ENCODE assay signal across 16 mouse cellular contexts in the genomic region with DNA sequence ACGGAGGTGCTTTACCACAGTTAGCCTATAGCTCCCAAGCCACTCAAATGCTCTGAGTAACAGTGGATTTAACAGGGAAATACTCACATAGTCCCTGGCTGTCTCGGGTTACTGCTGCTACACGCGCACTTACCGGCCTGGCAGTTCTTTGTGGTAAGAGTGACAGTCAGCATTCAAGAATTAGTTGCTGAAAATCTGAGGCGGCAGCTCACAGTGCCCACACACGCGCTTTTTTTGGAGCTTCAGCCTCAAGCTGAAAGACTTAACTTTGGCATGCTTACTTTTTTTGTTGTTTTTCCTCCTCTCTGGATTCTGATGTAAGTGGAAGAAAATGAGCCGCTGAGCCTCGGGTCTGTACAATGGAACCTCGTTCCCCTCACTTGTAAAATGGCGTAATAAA. TPM values are rescaled to one million over a fixed set of nuclear protein-coding genes. Genes with fewer than 3 reads are reported as not detected.
DNase-seq lines count a peak whose midpoint lies in the region; ATAC-seq lines count a peak whose summit lies in the region.
"Had no signal": no experiment of that assay in that cellular context is flagged by ENCODE, and none has a peak within 500 bp of the region (broad histone marks: within the 10 kb centered on the region; RNA-seq: fewer than 3 reads in every experiment).

No protein-coding gene starts in this region.

- no peaks in the 10 kb centered on the region for H3K36me3 ChIP-seq in midbrain, embryonic 14.5 days (ENCODE audit: control insufficient read depth, insufficient read depth, low read length)
- H3K36me3 ChIP-seq in midbrain, embryonic 11.5 days (ENCODE audit: control insufficient read depth, insufficient read depth, low read length), result no peaks in the 10 kb centered on the region
- H3K36me3 ChIP-seq in forebrain, embryonic 10.5 days (replicated peaks), result no peaks in the 10 kb centered on the region
- H3K36me3 ChIP-seq: intestine, embryonic 15.5 days had no signal

- DNase-seq in embryo, embryonic 10 days (ENCODE audit: low spot score), result peak; percentile 31
- DNase-seq in embryo, embryonic 11 days, result no peak
- peak; percentile 3 for DNase-seq in midbrain, embryonic 14.5 days
- DNase-seq in midbrain, embryonic 11.5 days (ENCODE audit: low spot score, missing footprints), result no peak
- peak; percentile 23 to 27 for DNase-seq in left cerebral cortex, adult 8-10 months (ENCODE audit: low spot score in 2 of 2)
- DNase-seq in right cerebral cortex, postnatal 36 days (ENCODE audit: low spot score in 2 of 2), result peak; percentile 43 to 65
- DNase-seq in gastrocnemius, adult 8-10 months (ENCODE audit: low spot score in 2 of 2), result no peak
- no peak for DNase-seq in forebrain, embryonic 10.5 days (ENCODE audit: extremely low spot score, low spot score)
- DNase-seq: cerebellum, adult 8-10 months; heart, postnatal 4 days; kidney, postnatal 10 days; liver, postnatal 0 days; thymus, adult 2 months had no signal

- no peak for ATAC-seq in midbrain, embryonic 14.5 days (ENCODE audit: low FRiP score, low TSS enrichment)
- ATAC-seq in midbrain, embryonic 11.5 days (ENCODE audit: low FRiP score), result no peak
- ATAC-seq: activated CD4-positive, CD25-positive, alpha-beta regulatory T cell, adult 4 months; intestine, embryonic 15.5 days; liver, postnatal 0 days had no signal

- H3K9ac ChIP-seq in midbrain, embryonic 14.5 days (replicated peaks; ENCODE audit: low read length), result no peak overlapping the region
- no peak overlapping the region for H3K9ac ChIP-seq in midbrain, embryonic 11.5 days (ENCODE audit: low read length)
- H3K9ac ChIP-seq: intestine, embryonic 15.5 days; liver, postnatal 0 days had no signal

- no peaks in the 10 kb centered on the region for H3K4me1 ChIP-seq in midbrain, embryonic 14.5 days (ENCODE audit: control insufficient read depth, insufficient read depth, low read length)
- H3K4me1 ChIP-seq in midbrain, embryonic 11.5 days (ENCODE audit: control insufficient read depth, insufficient read depth, low read length), result no peaks in the 10 kb centered on the region
- peaks cover 6% of the 10 kb centered on the region; the same call in 1 of the 2 replicates for H3K4me1 ChIP-seq in forebrain, embryonic 10.5 days
- H3K4me1 ChIP-seq: intestine, embryonic 15.5 days had no signal

- no peak overlapping the region for H3K4me3 ChIP-seq in midbrain, embryonic 14.5 days (replicated peaks; ENCODE audit: low read depth, low read length)
- H3K4me3 ChIP-seq in midbrain, embryonic 11.5 days (ENCODE audit: low read depth, low read length), result no peak overlapping the region
- H3K4me3 ChIP-seq in forebrain, embryonic 10.5 days, result no peak overlapping the region
- H3K4me3 ChIP-seq: intestine, embryonic 15.5 days had no signal

- no peak overlapping the region for H3K27ac ChIP-seq in midbrain, embryonic 14.5 days (replicated peaks; ENCODE audit: low read depth, low read length)
- no peak overlapping the region for H3K27ac ChIP-seq in midbrain, embryonic 11.5 days (ENCODE audit: low read depth, low read length)
- no peak overlapping the region for H3K27ac ChIP-seq in forebrain, embryonic 10.5 days

- WGBS in midbrain, embryonic 14.5 days, result 48% methylated on average over 12 of the region's 12 CpGs
- WGBS in midbrain, embryonic 11.5 days, result 66% methylated on average over 12 of the region's 12 CpGs
- WGBS in forebrain, embryonic 10.5 days, result 73% methylated on average over 12 of the region's 12 CpGs

- H3K4me2 ChIP-seq in midbrain, embryonic 14.5 days (ENCODE audit: low read length), result no peak overlapping the region
- no peak overlapping the region for H3K4me2 ChIP-seq in midbrain, embryonic 11.5 days
- H3K4me2 ChIP-seq: intestine, embryonic 15.5 days had no signal

- H3K27me3 ChIP-seq in midbrain, embryonic 14.5 days (ENCODE audit: control insufficient read depth, insufficient read depth, low read length), result no peaks in the 10 kb centered on the region
- H3K27me3 ChIP-seq in midbrain, embryonic 11.5 days (ENCODE audit: control insufficient read depth, insufficient read depth, low read length), result no peaks in the 10 kb centered on the region
- H3K27me3 ChIP-seq in forebrain, embryonic 10.5 days (ENCODE audit: poor library complexity, severe bottlenecking), result no peaks in the 10 kb centered on the region
- H3K27me3 ChIP-seq: intestine, embryonic 15.5 days had no signal

- H3K9me3 ChIP-seq in midbrain, embryonic 14.5 days (ENCODE audit: control insufficient read depth, low read length), result no peaks in the 10 kb centered on the region
- H3K9me3 ChIP-seq in midbrain, embryonic 11.5 days (ENCODE audit: control insufficient read depth, low read length), result no peaks in the 10 kb centered on the region
- no peaks in the 10 kb centered on the region for H3K9me3 ChIP-seq in forebrain, embryonic 10.5 days
- H3K9me3 ChIP-seq: intestine, embryonic 15.5 days had no signal

RNA-seq across cellular contexts. Expression of a gene that starts 20.8 kb away (rescaled TPM):
- 0.12 and 0.19 TPM in 2 replicates for polyA plus RNA-seq in midbrain, embryonic 14.5 days (2014; fragmentation: Nextera tagmentation; extraction: Ambion mirVana)
- polyA plus RNA-seq in midbrain, embryonic 11.5 days (2014; fragmentation: Nextera tagmentation; extraction: Ambion mirVana), result 0.14 and 0.28 TPM in 2 replicates
- total RNA-seq in left cerebral cortex, adult 8-10 months (2022), result under 1 TPM in 3 of 4 experiments, not detected in 1; 0.25 to 0.63 (median 0.53) TPM
- total RNA-seq in gastrocnemius, adult 8-10 months (2022), result under 1 TPM in 3 of 4 experiments, not detected in 1; 0.16 to 0.31 (median 0.17) TPM
- polyA plus RNA-seq in forebrain, embryonic 10.5 days (2016; fragmentation: Nextera tagmentation; extraction: Ambion mirVana), result 0.21 and 0.48 TPM in 2 replicates
- total RNA-seq: heart, postnatal 4 days had no signal

RNA-seq across cellular contexts. Expression of a gene that starts 21.8 kb away (rescaled TPM):
- not detected in 2 replicates for polyA plus RNA-seq in midbrain, embryonic 14.5 days (2014; fragmentation: Nextera tagmentation; extraction: Ambion mirVana)
- not detected in 2 replicates for polyA plus RNA-seq in midbrain, embryonic 11.5 days (2014; fragmentation: Nextera tagmentation; extraction: Ambion mirVana)
- total RNA-seq in left cerebral cortex, adult 8-10 months (2022), result under 1 TPM in 3 of 4 experiments, not detected in 1; 0.20 to 0.32 (median 0.28) TPM
- total RNA-seq in gastrocnemius, adult 8-10 months (2022), result under 1 TPM in 2 of 4 experiments, not detected in 2; 0.20 to 0.35 TPM
- polyA plus RNA-seq in forebrain, embryonic 10.5 days (2016; fragmentation: Nextera tagmentation; extraction: Ambion mirVana), result not detected in 2 replicates
- total RNA-seq: heart, postnatal 4 days; layer of hippocampus, postnatal 10 days had no signal
- polyA plus RNA-seq: activated CD4-positive, CD25-positive, alpha-beta regulatory T cell, adult 4 months; thymus, adult 2 months had no signal

Comparison
In these comparisons a context has a peak if more than half of its experiments do, and no peak if none do; other contexts are left out.
1. DNase-seq: peak in embryo, embryonic 10 days (single experiment), midbrain, embryonic 14.5 days (single experiment), left cerebral cortex, adult 8-10 months (2 of 2) and right cerebral cortex, postnatal 36 days (2 of 2); none in embryo, embryonic 11 days (single experiment), midbrain, embryonic 11.5 days (single experiment), gastrocnemius, adult 8-10 months (0 of 2) and forebrain, embryonic 10.5 days (single experiment).